Mouse (Mus musculus): ENCODE data around the gene Btbd3.

GRCm38 (mm10) chr2:138278853-138279640 is 22.7 kb downstream of the Btbd3 start:
- TF ChIP-seq CTCF (IDR thresholded peaks at IDR 0.05; ENCODE audit: low read depth, low read length), result no peak
- no peak for TF ChIP-seq POLR2A (IDR thresholded peaks at IDR 0.05; ENCODE audit: borderline replicate concordance, low read depth, low read length)

Measured in bone marrow macrophage, adult 2 months (primary cell).